Mouse (Mus musculus) cerebellum, postnatal 36 days (tissue): Measurements from ENCODE around the gene Zfp598.
"Not testable (repeated sequence)": the region's sequence is repeated elsewhere in the genome, so short reads cannot be mapped to it uniquely, and the experiment has no call there.

Experiments
- DNase-seq, 2 experiments: peaks; one replicate each; pipeline ENCODE4 v3.0.0; 2021 to 2022; ENCODE audit warnings: mixed read lengths in 2 of 2

The Zfp598 gene

DNA sequence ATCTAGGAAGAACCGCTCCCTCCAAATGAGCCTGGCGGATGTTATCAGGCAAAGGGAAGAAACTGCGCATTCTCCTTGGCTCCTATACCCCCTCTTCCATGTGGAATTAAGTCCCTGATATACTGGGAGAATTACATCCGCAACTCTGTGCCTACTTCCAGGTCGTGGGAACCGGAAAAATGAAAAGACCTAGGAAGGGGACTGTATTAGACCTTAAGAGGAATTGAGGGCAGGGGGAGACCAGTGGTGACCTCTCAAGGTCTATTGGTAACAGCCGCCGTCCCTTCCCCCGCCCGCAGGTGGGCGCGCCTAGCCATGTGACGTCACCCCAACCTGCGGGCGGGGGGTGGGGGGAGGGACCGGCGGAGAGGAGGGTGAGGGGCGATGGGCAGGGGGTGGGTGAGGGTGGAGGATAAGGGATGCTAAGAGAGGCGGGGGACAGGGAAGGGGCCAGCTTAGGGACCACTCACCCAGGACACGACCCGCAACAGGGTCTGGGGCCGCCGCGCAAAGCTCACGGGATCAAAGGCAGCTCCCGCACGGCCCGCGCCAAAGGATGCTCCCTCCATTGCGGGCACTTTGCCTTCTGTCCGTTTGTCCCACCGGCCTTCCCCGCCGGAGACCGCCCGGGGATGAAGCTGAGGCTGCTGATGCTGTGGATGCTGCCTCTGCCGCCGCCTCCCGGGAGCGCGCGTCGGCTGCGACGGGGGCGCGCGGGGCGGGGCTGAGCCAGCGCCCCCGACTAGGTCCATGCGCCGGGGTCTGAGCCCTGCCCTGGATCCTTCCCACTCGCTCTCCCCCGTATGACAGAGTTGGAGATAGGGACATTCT, 20.0 kb downstream of the Zfp598 start, which contains the start of gene Syngr3:
Syngr3 (minus strand) TSS at position 705 of the 831 bp plus-strand sequence.
- DNase-seq: peak; percentile 60 to 64

DNA sequence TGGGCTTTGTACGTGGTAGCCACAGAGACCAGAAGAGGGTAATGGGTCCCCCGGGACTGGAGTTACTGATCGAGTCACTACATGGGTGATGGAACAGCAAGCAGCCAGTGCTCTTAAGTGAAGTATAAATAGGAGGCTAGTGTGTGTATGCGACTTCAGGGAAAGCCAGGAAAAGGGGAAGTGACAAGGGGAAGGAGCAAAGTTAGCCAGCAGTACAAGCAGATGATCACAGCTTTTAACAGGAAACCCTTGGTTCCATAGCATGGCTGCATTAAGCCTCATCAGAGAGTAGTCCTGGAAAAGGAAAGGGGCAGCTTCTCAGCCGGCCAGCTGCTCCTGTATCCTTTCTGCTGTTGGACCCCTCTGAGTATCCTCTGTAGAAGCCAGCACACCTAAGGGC, 22.9 kb downstream of the Zfp598 start:
- DNase-seq: no peak

DNA sequence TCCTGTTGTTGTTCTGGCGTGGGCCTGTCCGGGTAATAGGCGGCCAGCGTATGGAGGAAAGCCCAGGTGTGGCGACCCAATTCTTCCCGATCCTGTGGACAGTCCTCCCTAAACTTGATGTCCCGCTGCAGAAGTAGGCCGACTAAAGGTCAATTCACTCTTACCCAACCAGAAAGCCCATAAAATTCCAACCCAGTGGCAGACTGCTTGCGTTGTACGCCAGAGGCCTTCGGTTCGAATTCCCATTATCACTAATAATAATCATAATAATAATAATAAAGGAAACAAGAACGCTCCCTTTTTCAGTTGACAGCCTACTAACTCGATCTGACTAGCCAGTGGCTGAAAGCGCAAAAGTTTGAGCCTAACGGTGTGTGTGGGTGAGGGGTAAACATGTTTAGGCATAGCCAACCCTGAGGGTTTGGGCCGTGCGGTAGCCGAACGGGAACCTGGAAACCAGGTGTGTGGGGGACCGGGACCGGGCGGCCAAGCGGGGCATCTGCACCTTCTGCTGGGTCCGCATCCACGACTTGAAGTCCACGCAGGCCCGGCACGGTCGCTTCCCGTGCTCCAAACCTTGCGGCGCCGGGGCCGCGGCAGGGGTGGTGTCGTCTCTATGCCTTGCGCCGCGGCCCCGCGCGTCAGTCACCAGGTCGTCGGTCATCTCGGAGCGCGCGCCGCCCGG, 26.0 kb downstream of the Zfp598 start:
- no peak for DNase-seq

DNA sequence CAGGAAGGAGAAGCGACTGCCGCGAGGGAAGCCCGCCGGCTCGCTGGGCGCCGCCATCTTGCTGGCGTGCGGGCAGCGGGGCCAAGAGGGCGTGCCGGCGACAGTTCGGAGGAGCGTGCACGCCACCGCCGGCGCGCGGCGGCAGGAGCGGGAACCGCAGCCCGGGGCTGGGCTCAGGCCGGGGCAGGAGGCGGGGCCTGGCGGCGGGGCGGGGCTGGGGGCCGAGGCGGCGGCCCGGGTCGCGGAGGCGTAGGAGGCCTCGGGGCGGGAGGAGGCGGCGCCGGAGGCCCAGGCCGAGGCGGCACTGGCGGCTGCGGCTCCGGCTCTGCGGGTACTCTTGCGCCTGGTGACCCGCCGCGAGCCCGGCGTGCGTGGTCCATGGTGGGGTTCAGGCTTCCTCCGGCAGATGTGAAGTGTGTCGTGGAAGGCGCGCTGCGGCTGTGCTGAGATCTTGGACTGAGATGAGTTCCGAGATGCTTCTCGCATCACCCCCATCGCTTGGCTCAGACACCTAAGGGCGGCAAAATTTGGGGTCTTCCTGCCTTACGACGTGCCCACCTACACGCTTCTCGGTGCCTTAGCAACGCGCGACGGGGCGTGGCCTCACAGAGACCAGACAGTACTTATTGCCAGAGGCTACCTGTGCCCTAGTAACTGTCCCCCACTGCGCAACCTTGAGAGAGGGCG, 26.7 kb downstream of the Zfp598 start, which contains the start of the genes Gfer and Noxo1:
Gfer (minus strand) TSS at position 146 of the 687 bp plus-strand sequence.
Noxo1 (plus strand) TSS at position 224 of the 687 bp plus-strand sequence.
- DNase-seq: peak; percentile 78 to 90

- no peak for DNase-seq
Observed at GRCm38 (mm10) chr17:24697985-24698384, 28.5 kb downstream of the Zfp598 start.

- no peak for DNase-seq
Observed at GRCm38 (mm10) chr17:24698715-24699114, 29.2 kb downstream of the Zfp598 start.

DNA sequence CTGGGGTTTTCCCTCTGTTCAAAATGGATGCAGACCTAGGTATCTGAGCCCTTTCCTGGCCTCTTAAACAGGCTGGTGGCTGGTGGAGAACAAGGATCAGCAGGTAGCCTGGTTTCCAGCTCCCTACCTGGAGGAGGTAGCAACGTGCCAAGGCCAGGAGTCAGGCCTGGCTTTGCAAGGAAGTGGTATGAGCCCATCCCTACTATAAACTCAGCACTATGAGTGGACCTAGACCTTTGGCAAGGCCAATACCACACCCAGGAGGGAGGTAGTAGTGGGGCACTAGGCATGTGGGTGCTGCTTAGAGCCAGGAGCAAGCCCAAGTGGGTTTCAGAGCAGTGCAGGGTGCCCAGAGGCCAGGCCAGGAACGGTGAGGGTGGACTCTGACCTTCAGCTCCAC, 30.0 kb downstream of the Zfp598 start:
- DNase-seq: no peak

- no peak for DNase-seq
Observed at GRCm38 (mm10) chr17:24701251-24701650, 31.8 kb downstream of the Zfp598 start.

DNA sequence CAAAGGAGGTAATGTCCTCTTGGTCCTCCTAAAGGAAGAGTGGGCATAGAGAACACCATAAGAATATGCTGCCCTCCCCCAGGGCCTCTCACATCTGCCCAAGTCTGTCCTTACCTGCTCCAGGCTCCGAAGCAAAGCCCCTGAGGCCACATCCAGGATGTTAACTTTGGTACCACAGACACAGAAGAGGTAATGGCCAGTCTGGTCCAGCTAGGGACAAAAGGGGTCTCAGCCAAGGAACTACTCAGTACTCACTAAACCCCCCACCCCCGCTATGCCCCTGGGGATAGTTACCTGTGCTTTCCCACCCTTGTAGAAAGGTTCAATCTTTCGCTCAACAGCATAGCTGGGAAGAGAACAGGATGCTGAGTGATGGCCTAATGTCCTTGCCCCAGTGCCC, 36.3 kb downstream of the Zfp598 start:
- no peak for DNase-seq

GRCm38 (mm10) chr17:24706982-24707800, 37.7 kb downstream of the Zfp598 start, which contains the start of gene Tbl3:
Gene Tbl3 (minus strand): TSS chr17:24707660.
- peak; percentile 94 to 96 for DNase-seq

- no peak for DNase-seq
Observed at GRCm38 (mm10) chr17:24707801-24708425, 38.4 kb downstream of the Zfp598 start.

GRCm38 (mm10) chr17:24708646-24709045, 39.2 kb downstream of the Zfp598 start:
- DNase-seq: no peak

DNA sequence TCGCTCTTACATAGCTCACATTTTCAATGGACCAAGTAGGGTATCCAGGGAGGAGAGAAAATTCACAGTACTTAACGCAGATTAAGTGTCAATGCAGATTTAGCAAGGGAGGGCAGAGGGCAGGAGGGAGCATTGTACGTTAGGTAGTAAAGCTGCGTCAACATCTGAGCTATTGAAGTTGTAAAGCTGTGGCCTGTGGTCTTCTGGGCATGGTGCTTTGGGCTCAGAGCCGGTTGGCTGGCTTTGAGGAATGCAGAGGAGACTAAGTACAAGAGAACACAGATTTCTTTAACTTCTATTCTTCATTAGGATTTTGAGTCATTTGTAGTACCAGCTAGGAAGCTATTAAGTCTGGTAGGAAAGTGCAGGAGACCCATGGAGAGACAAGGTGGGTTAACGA, 46.1 kb downstream of the Zfp598 start:
- no peak for DNase-seq

- DNase-seq: no peak
Observed at GRCm38 (mm10) chr17:24716166-24716682, 46.7 kb downstream of the Zfp598 start.

DNA sequence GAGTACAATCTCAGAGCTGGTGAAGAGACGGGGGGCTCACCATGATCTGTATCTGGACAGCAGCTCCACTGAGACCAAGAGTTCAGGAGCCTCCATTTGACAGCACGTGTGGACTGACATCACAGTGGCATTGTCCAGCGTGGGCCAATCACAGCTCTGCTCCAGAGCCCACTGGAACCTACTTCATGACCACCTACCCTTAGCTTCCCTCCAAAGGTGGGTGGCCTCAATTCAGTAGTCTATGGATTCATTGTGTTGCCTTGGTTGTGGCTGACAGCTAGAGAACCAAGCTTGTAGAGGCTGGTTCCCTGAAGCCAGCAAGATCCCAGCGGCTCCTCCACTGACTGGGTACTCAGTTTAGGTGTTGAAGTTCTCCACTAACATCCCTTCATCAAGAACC, 48.5 kb downstream of the Zfp598 start, which contains the start of the genes Rnf151 and Rps2:
Rnf151 (minus strand) TSS at position 121 of the 400 bp plus-strand sequence.
Rps2 (plus strand) TSS at position 174 of the 400 bp plus-strand sequence.
- no peak for DNase-seq

- not testable (repeated sequence) for DNase-seq
Observed at GRCm38 (mm10) chr17:24718938-24719337, 49.5 kb downstream of the Zfp598 start.

- peak; percentile 97 to 98 for DNase-seq
Observed at GRCm38 (mm10) chr17:24719494-24720222, 50.2 kb downstream of the Zfp598 start.

DNA sequence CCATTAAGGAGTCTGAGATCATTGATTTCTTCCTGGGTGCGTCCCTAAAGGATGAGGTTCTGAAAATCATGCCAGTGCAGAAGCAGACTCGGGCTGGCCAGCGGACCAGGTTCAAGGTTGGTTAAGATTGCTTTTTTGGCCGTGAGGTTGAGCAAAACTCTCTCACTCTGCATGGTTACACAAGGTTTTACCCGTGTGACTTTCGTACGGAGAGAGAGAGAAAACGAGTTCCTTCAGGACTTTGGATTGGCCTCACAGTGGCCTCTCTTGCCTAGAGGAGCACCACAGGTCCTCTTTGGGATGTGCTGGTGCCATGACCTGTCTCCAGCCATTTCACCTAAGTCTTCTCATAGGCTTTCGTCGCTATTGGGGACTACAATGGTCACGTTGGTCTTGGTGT, 51.1 kb downstream of the Zfp598 start:
- DNase-seq: not testable (repeated sequence)

DNA sequence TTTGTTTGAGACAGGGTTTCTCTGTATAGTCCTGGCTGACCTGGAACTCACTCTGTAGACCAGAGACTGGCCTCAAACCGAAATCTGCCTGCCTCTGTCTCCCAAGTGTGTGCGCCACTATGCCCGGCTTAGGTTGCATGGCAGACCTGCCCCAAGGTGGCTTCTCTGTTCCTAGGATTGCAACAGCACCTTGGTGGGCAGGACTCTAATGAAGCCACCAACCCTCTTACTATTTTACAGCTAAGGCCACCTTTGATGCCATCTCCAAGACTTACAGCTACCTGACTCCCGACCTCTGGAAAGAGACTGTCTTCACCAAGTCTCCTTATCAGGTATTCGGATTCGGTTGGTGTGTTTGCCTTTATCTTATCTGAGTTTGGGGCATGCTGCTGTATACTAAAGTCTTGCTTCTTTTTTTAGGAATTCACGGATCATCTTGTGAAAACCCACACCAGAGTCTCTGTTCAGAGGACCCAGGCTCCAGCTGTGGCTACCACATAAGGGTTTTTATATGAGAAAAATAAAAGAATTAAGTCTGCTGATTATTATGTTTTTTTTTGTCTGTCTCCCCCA, 52.0 kb downstream of the Zfp598 start:
- DNase-seq: not testable (repeated sequence)
